Mouse (Mus musculus) spleen, adult 2 months (tissue): ENCODE results near the gene Tnfsf14. TPM values are rescaled to one million over a fixed set of nuclear protein-coding genes. Genes with fewer than 3 reads are reported as not detected.
A peak's percentile ranks its signal among the peaks of the same experiment; 100 is the strongest.

Source experiments
- DNase-seq, 2 experiments: peaks; one replicate each; pipeline versions ENCODE4 v3.0.0 to v3.0.0-alpha.2; 2012 to 2021; ENCODE audit warnings: low spot score in 2 of 2, low read depth in 1 of 2
- H3K27ac ChIP-seq: fragments of 200-500 bp; 2 replicates; pipeline ENCODE4 v1.5.1; 2012; ENCODE audit warnings: low read length, inconsistent platforms; ENCODE audit not compliant: insufficient read depth
- H3K27me3 ChIP-seq: fragments of 200-500 bp; 2 replicates; pipeline ENCODE4 v1.6.1; 2012; ENCODE audit warnings: mild to moderate bottlenecking, moderate library complexity, low read length, inconsistent platforms; ENCODE audit not compliant: control insufficient read depth, insufficient read depth
- H3K36me3 ChIP-seq: fragments of 200-500 bp; 2 replicates; pipeline ENCODE4 v1.6.1; 2012; ENCODE audit warnings: mild to moderate bottlenecking, low read length, inconsistent platforms; ENCODE audit not compliant: control insufficient read depth, insufficient read depth
- H3K4me1 ChIP-seq: fragments of 200-500 bp; 2 replicates; pipeline ENCODE4 v1.6.1; 2011; ENCODE audit warnings: inconsistent platforms; ENCODE audit not compliant: control insufficient read depth, insufficient read depth, insufficient read length
- H3K4me3 ChIP-seq: fragments of 200-500 bp; 2 replicates; pipeline ENCODE4 v1.5.1; 2011; ENCODE audit warnings: mild to moderate bottlenecking, inconsistent platforms; ENCODE audit not compliant: insufficient read depth, insufficient read length; ENCODE audit errors: extremely low read depth
- CTCF ChIP-seq: fragments of 200-500 bp; IDR thresholded peaks from 2 replicates; pipeline ENCODE4 v1.5.1; 2011; ENCODE audit warnings: mild to moderate bottlenecking, inconsistent platforms; ENCODE audit not compliant: insufficient read depth, insufficient read length, insufficient replicate concordance; ENCODE audit errors: extremely low read depth
- POLR2A ChIP-seq: fragments of 200-500 bp; IDR thresholded peaks from 2 replicates; pipeline ENCODE4 v1.6.1; 2011; ENCODE audit warnings: low read depth, low read length, inconsistent platforms
- WGBS: fragments of 180-500 bp; shearing (Covaris S2); methylation state at CpG from one replicate; pipeline ENCODE4 v1.1.7; 2018; 5-methylcytosine and 5-hydroxymethylcytosine counted together
- polyA plus RNA-seq: library from polyadenylated mRNA; depleted of rRNA; stranded (reverse); fragments of >200 nt; gene quantifications from 2 replicates; pipeline ENCODE4 v1.2.3, GENCODE M21; 2012

Tnfsf14 gene
- polyA plus RNA-seq, 1 experiment: 6.1 TPM

DNA sequence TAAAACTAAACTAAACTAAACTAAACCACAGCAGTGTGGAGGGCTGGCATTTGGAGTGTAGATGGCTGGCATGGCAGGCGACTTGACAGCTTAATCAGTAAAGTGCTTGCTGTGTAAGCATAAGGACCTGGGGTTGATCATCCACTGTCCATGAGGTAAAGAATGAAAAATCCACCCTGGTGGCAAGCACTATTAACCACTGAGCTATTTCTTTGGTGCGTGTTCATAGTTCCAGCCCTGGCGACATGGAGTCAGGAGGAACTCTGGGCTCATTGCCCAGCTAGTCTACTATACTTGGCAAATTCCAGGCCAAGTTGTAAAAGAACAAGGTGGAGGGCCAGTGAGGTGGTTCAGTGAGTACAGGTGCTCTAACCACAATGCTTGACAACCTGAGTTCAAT lies 14.0 kb upstream of the Tnfsf14 start:
- Histone ChIP-seq H3K27ac (no peak overlapping the region), H3K4me1 (no peaks in the 10 kb centered on the region), H3K27me3 (no peaks in the 10 kb centered on the region), H3K36me3 (no peaks in the 10 kb centered on the region), H3K4me3 (no peak overlapping the region)
- TF ChIP-seq CTCF (no peak), POLR2A (no peak)
- DNase-seq: no peak
- 88% methylated on average over 3 of the region's 3 CpGs for WGBS

DNA sequence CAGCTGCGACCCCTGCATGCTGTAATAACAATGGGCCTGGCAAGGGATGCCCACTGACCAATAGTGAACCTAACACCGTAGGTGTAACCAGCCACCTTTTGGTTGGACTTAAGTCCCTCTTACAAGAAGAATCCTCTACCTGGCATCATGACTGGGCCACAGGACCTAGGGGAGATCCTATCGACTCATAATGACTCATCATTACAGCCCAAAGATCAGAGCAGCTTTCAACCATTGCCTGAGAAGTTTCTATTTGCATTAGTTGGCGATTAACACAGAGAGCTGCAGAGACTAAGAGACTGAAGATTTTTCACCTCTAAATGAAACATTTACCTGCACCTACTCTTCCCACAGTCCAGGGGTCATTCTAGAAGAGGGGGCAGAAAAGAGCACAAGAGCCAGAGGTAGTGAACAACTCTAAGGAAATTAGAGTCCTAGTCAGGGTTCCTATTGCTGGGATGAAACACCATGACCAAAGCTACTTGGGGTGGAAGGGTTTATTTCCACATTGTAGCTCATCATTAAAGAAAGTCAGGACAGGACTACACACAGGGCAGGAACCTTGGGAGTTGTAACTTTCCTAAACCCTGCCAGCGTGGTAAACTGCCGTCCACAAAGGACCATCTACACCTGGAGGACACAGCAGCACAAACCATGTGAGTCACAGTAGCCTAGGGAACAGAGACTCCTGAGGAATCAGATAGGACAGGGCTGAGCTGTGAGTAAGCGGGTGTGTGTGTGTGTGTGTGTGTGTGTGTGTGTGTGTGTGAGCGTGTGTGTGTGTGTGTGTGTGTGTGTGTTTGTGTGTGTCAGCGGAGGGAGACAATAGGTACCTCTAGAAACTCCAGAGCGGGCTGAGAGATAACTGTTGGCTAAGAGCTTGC lies 8.1 kb upstream of the Tnfsf14 start:
- Histone ChIP-seq H3K4me3 (no peak overlapping the region), H3K27ac (no peak overlapping the region), H3K36me3 (no peaks in the 10 kb centered on the region), H3K27me3 (no peaks in the 10 kb centered on the region), H3K4me1 (no peaks in the 10 kb centered on the region)
- no peak for DNase-seq
- TF ChIP-seq CTCF (no peak), POLR2A (no peak)
- WGBS: 76% methylated on average over 10 of the region's 10 CpGs

DNA sequence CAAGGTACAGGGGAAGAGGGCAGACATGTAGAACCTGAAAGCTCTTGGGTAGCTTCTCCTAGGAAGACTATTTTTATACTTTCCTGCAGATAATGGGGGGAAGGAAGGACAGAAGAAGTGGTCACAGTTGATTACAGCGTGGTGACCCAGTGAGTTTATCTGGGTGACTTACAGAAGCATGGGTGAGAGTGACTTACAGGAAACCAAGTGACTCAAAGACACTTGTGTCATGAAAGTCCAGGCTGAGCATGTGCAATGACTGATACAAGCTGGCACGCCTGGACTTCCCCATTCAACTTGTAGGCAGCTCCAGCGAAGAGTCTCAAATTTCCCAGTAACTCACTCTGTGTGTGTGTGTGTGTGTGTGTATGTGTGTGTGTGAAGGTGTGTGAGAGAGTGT lies 4.3 kb upstream of the Tnfsf14 start:
- WGBS: 50% methylated on average over 3 of the region's 3 CpGs
- no peaks in the 10 kb centered on the region for H3K4me1 ChIP-seq
- DNase-seq: no peak
- no peak overlapping the region for H3K4me3 ChIP-seq
- TF ChIP-seq CTCF: no peak
- no peak for TF ChIP-seq POLR2A
- no peaks in the 10 kb centered on the region for H3K36me3 ChIP-seq
- no peak overlapping the region for H3K27ac ChIP-seq
- H3K27me3 ChIP-seq: no peaks in the 10 kb centered on the region

DNA sequence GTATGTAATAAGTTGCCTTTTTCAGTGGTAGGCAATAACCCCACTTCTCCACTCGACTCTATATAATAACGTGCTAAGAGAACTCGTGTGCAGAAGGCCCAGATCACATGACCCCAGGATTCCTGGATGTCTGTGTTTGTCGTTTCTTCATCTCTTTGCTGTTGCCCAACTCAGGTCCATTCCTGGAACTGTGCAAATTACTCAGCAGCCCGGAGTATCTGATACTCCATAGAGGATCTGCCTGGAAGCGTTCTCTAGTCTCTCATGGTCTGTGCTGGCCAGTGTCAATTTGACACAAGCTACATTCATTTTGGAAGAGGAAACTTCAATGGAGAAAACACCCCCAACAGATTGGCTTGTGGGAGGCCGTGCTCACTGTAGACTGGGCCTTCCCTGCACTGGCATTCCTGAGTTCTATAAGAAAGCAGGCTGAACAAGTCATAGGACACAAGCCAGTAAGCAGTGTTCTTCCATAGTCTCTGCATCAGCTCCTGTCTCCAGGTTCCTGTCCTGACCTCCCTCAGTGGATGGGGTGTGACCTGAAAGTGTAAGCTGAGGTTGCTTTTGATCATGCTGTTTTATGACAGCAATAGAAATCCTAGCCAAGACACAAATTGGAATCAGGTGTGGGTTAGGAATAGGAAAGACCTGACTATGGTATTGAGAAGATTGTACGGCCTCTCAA lies 1.5 kb upstream of the Tnfsf14 start:
- Histone ChIP-seq H3K4me1 (no peaks in the 10 kb centered on the region), H3K27ac (no peak overlapping the region), H3K36me3 (no peaks in the 10 kb centered on the region), H3K4me3 (no peak overlapping the region), H3K27me3 (no peaks in the 10 kb centered on the region)
- WGBS: 86% methylated on average over 8 of the region's 8 CpGs
- no peak for DNase-seq
- TF ChIP-seq POLR2A: no peak
- TF ChIP-seq CTCF: no peak

DNA sequence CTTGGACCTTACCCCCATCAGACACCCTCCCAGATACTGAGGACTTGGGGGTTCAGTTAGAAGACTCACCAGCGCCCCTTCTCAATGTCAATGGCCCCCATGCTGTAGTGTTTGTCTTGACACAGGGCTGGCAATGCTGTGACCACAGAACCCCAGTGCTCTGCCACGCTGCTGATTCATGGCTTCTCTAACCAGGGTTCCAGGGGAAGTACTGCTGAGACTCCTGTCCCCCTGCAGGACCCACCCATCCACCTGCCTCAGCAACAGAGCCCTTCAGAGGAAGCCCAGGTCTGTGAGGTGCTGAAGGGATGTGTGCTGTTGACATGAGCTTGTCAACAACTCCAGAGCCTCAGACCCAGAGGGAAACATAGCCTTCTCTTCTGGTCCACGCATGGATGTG lies 794 bp upstream of the Tnfsf14 start:
- no peaks in the 10 kb centered on the region for H3K4me1 ChIP-seq
- no peak overlapping the region for H3K4me3 ChIP-seq
- TF ChIP-seq POLR2A (no peak), CTCF (no peak)
- WGBS: 55% methylated on average over 3 of the region's 3 CpGs
- H3K36me3 ChIP-seq: no peaks in the 10 kb centered on the region
- H3K27me3 ChIP-seq: no peaks in the 10 kb centered on the region
- no peak for DNase-seq
- no peak overlapping the region for H3K27ac ChIP-seq

DNA sequence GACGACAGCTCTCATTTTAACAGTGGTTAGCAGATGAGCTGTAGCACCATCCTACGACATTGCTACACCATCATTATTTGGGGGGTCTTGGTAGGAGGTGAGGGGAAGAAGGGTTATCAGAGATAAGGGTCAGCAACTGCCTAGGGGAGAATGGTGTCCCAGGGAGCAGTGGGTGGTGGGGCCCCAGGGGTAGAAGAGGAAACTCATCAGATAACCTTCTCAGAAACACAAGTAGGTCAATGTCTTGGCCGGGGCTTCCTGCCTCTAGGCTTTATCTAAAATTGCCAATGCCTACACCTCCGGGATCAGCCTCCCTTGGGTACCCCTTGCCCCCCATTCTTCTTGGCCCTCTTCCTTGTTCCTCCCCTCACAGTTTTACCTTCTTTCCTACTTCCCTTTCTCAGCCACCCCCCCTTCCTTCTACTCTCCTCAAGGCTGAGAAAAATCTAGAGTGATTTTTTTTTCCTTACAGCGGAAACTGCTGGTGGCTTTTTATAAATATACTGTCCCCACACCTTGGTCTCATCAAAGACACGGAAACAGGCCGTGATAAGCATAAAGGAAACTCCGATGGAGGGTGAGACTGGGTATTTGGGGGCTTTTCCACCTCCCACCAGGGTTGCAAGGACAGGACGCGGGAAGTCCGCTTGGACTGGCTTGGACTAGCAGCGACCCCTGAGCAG lies 5.3 kb downstream of the Tnfsf14 start:
- no peak for TF ChIP-seq POLR2A
- no peak for TF ChIP-seq CTCF
- Histone ChIP-seq H3K27ac (peak overlapping the region; percentile 61; the same call in 1 of the 2 replicates), H3K36me3 (no peaks in the 10 kb centered on the region), H3K4me1 (peaks cover 3% of the 10 kb centered on the region; the same call in 1 of the 2 replicates), H3K27me3 (no peaks in the 10 kb centered on the region), H3K4me3 (0 out of 2 replicates have a peak overlapping the region, but pooled peaks have one; percentile 9)
- 27% methylated on average over 12 of the region's 12 CpGs for WGBS
- no peak for DNase-seq
